Mouse (Mus musculus) retina, adult 2 months (tissue): Measurements from ENCODE around the gene 0610037L13Rik.
A peak's percentile ranks its signal among the peaks of the same experiment; 100 is the strongest.

ENCODE experiments used
- DNase-seq: peaks from one replicate; pipeline ENCODE4 v3.0.0-alpha.2; 2012; ENCODE audit warnings: low read depth, low spot score

0610037L13Rik gene

DNA sequence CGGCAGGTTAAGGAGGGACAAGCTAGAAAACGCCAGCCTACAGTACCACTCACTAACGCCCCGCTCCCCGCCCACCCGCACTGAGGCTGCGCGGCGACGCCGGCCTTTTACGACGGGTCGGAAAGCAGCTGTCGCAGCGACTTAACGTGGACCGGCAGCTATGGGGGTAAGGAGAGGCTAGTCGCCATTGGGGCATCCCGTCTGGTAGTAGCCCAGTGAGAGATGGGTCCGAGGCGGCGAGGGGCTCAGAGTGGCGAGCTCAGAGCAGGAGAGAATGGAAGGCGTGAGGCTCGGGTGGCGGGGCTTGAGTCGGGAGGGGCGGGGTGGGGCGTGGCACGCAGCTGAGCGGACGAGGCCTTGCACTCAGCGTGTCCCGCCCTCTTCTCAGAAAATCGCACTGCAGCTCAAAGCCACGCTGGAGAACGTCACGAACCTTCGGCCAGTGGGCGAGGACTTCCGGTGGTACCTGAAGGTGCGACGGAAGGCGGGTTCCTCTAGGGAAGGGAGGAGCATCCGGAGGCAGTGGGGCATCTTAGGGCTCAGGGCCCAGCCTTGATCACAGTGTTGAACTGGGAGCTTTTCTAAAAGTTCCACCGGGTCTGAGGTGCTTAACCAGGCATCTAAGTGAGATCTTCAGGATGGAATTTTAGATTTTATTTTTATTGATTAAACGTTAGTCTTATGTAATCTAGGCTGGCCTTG is at the start of gene 0610037L13Rik:
Gene 0610037L13Rik (plus strand): TSS at position 83 of the 702 bp plus-strand sequence.
- DNase-seq, result peak; percentile 83

DNA sequence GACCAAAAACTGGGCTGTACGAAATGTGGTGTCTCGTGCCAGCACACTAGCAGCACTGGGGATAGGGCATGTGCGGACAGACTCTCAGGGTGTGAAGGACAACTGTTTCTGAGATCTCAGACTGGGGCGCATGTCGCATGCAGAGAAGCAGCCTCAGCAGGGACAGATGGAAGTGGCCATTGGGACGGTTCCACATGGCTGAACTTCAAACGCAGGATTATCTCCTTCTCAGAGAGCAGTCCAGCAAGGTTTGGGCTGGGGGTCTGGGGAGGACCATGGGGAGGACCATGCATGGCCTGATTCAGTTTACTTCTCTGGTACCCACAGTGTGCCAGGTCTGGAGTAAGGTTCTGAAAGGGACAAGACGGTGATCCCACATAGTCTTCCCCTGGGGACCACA is 45.9 kb upstream of the 0610037L13Rik start:
- no peak for DNase-seq

- peak; percentile 59 for DNase-seq
Measured at GRCm38 (mm10) chr4:107844971-107845370, 44.6 kb upstream of the 0610037L13Rik start.

DNA sequence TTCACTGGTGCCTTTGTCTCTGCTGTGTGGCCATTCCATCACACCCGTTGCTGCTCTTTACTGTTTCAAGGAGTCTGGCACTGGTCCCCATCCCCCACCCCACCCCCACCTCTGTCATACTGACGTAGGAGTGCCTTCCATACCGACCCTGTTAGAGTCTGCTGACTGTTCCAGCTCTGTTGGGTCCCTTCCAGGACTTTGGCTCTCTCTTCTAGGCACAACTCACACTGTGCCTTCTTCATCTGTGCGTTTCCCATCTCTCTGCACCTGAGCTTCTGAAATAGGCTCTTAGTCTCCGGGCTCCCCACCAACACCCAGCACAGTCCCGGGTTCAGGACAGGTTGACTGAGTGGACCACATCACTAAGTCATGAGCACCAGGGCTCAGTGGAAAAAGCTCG is 42.8 kb upstream of the 0610037L13Rik start:
- no peak for DNase-seq

DNA sequence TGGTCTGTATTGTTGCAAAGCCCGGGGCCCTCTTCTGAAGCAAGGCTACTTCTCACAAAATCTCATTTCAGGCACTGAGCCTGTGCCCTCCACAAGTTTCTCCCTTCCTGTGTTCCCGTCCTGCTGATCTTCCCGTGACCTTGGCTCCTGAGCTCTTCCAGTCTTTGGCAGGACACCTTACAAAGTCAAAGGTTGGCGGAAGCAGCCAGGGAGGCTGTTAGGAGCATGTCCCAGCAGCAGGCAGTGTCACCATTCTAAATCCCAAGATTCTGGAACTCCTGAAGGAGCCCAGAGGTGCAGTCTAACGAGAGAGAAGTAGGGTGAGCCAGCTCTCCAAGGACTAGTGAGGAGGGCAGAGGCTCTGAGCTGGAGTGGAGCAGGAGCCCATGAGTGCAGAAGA is 41.1 kb upstream of the 0610037L13Rik start:
- no peak for DNase-seq

- DNase-seq, result no peak
Measured at GRCm38 (mm10) chr4:107849621-107850020, 40.0 kb upstream of the 0610037L13Rik start.

GRCm38 (mm10) chr4:107850091-107850490 is 39.5 kb upstream of the 0610037L13Rik start:
- no peak for DNase-seq

GRCm38 (mm10) chr4:107853333-107853732 is 36.3 kb upstream of the 0610037L13Rik start:
- no peak for DNase-seq

GRCm38 (mm10) chr4:107853836-107854235 is 35.8 kb upstream of the 0610037L13Rik start:
- no peak for DNase-seq

DNA sequence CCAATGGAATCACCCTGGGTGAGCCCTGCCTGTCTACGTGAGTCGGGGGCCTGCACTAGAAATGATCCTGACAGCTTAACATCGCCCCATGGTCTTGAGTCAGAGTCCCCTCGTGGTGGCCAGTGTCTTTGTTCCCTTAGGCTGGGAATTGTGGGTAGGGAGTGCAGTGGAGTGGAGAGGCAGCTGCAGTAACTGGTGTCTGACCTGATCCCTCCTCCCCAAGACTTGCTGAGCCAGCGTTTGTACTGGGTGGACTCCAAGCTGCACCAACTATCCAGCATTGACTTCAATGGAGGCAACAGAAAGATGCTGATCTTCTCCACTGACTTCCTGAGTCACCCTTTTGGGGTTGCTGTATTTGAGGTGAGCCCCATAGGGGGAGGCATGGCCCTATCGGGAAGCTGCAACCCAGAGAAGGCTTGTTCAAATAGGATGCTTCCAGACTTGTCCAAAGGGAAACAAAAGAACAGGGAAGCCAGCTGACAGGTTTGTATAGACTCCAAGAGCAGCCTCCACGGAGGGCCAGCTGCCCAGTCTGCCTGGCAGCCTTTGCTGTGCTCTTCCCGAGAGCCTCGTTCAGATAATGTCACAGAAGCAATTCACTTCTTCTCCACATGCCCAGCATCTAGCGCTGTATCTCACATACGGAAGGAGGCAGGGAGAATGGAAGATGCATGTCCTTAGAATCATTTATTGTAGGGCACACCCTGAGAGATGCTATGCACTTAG is 32.5 kb upstream of the 0610037L13Rik start:
- DNase-seq, result no peak

- DNase-seq, result no peak
Measured at GRCm38 (mm10) chr4:107858995-107859394, 30.6 kb upstream of the 0610037L13Rik start.

DNA sequence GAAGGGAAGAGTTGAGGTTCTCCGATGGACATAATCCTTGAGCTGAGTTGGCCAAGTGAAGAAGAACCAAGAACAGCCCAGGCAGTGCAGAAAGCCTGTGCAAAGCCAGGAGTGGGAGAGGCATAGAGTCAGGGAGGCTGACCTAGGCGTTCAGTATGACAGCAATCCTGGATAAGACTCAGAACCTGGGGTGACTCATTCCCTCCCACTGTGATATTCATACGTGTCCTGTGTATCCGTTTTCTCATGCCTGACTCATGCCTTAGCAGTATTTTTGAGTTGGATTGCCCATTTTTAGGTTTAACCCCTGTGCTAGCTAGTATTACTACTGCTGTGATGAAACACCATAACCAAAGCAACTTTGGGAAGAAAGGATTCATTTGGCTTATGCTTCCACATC is 24.7 kb upstream of the 0610037L13Rik start:
- no peak for DNase-seq

DNA sequence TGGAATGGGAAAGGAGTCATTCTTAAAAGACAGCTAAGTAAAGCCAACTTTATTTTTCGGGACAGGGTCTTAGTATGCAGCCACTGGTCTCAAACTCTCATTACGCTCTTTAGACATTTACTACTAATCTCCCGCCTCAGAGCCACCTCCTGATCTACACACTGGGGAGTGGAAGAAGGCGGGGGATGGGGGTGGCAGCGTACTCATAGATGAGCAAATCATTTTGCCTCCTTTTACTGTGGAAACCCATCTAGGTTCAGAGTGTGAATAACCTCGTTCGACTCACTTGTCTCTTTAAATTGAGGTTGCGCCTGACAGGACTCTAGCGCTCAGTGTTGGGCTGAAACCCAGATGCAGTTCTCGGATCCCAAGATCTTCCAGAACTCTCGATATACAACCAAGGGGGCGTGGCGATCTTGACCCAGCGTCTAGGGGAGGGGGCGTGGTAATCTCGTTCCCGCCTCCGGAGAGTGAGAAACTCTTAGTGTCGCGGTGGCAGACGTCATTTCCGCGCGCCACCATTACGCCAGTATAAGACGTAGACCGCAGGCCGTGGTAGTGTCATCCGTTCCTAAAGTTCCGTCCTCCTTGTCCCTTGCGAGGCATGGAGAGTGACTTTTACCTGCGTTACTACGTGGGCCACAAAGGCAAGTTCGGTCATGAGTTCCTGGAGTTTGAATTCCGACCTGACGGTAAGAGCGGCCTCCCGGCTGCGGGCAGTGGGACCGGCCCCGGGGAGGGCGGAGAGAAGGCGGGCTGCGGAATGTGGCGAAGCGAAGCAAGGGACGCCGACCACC is 10.2 kb upstream of the 0610037L13Rik start, which contains the start of gene Magoh:
Gene Magoh (plus strand): TSS at position 502 of the 797 bp plus-strand sequence.
- DNase-seq, result peak; percentile 90

DNA sequence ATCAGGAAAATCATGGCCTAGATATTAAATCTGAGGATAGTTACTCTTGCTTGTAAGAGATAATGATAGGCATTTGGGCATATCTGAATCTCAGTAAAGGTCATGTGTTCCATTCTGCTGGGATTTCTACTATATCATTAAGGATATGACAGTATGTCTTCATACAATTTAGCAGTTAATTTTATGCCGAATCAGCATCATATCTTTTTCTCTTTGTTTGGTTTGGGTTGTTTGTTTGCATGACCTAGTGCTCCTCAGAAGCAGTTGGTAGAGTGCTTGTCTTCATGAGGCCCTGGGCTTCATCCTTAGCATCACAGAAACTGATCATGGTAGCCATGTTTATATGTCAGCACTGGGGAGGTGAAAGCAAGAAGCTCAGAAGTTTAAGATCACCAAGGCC is 8.0 kb upstream of the 0610037L13Rik start:
- DNase-seq, result no peak

- no peak for DNase-seq
Measured at GRCm38 (mm10) chr4:107886371-107886770, 3.2 kb upstream of the 0610037L13Rik start.

DNA sequence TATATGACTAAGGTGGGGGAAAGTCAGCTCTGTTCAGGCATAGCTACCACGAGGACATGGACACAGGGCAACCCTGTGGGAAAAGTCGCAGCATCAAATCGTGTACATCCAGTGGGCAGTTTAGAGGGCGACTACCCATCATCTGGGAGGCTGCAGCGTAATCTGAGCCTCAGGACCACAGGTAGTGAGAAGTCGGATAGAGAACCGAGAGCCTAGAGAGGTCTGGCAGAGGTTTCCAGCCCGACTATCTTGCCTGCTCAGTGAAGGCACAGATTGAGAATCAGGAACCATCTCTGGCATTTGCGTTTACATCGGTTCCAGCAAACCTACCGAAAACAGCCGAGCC is 255 bp upstream of the 0610037L13Rik start:
- DNase-seq, result no peak

DNA sequence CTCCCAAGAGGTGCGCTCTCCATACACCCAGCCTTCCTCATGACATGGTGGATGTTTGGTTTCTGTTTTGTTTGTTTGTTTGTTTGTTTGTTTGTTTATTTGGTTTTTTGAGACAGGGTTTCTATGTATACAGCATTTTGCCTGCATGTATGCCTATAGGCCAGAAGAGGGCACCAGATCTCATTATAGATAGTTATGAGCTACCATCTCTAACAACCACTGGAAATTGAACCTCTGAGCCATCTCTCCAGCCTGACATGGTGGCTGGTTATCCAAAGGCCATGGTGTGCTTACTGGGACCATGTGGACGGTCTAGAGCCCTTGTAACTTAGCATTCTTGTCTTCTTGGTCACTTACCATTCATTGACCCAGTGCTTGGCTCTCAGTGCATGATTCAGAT is 3.0 kb downstream of the 0610037L13Rik start:
- DNase-seq, result no peak

DNA sequence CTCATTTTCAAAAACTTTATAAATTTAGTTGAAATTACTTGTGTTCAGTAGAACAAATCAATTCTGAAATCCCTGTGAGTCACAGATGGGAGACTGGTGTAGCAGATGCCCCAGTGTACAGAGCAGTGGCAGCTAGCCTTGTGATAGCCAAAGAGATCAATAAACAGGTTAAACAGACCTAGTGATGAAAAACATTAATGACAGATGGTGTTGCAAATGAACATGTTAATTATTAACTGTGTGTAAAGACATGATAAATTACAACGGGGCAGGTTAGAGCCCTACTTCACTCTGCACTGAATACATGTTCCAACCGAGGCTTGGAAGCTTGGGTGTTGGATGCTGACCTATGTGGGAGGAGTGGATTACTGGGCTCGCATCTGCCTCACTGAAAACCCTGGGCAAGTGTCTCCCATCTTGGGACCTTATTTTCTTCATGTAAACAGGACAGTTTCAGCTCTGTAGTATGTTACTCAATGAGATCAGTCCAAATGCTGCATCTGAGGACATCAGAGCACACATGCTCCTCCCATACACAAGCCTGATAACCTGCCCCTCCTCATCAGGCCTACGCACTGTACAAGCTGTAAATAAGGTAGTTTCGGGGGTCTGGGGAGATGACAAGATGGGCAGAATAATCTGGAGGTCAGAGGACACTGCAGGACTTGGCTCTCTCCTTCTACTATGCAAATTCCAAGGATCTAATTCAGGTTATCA is 9.8 kb downstream of the 0610037L13Rik start:
- no peak for DNase-seq

GRCm38 (mm10) chr4:107900206-107900605 is 10.6 kb downstream of the 0610037L13Rik start:
- DNase-seq, result no peak

DNA sequence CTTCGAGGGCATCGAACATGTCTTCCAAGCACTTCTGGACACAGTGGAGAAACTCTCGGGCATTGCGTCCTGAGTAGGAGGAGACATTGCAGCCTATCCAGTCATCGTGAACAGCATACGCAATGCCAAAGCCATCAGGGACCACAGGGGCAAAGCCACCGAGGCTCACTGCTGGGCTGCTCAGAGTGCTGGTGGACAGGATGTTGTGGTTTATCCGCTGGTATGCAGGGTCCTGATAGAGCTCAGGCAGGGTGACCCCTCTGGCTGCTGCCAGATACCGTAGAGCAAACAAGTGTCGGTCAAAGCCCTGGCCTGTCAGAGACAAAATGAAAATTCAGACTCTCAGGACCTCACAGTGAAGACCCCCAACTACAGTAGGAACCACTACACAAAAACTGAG is 14.6 kb downstream of the 0610037L13Rik start:
- no peak for DNase-seq

DNA sequence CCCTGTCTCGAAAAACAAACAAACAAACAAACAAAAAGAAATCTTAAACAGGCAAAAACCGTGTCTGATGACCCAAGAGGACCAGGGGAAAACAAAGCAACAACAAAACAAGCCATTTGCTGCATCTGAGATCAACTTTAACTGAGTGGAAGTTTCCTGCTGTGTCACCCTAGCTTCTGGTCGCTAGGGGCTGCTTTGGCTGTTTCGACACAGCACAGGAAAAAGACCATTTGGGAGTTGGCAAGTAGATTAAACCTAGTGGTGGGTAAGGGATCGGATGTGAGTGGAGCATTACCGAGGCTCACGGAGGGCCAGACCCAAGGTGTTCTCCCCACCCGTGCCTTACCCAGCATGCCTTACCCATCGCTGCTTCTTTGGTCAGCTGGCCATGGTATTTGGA is 16.9 kb downstream of the 0610037L13Rik start:
- no peak for DNase-seq

GRCm38 (mm10) chr4:107910020-107910419 is 20.4 kb downstream of the 0610037L13Rik start:
- DNase-seq, result no peak
